Mouse (Mus musculus): ENCODE results near the gene Ttc36. TPM values are rescaled to one million over a fixed set of nuclear protein-coding genes. Genes with fewer than 3 reads are reported as not detected.
"Not testable (repeated sequence)": the region's sequence is repeated elsewhere in the genome, so short reads cannot be mapped to it uniquely, and the experiment has no call there.

Gene Ttc36
- total and polyA plus RNA-seq, 2 experiments from 2014 or later: 1.7 TPM; not detected in 1

GRCm38 (mm10) chr9:44792842-44793241, 10.0 kb downstream of the Ttc36 start:
- TF ChIP-seq CTCF (IDR thresholded peaks at IDR 0.05; ENCODE audit: low read depth): no peak
- no peak overlapping the region for H3K27ac ChIP-seq
- no peak for ATAC-seq
- WGBS: 80% methylated on average over 9 of the region's 9 CpGs
- no peak for DNase-seq (ENCODE audit: low spot score)
- no peak overlapping the region for H3K9ac ChIP-seq (replicated peaks; ENCODE audit: low read length)
- peaks cover 39% of the 10 kb centered on the region for H3K36me3 ChIP-seq (ENCODE audit: insufficient read depth, low read length)
- H3K4me1 ChIP-seq (ENCODE audit: insufficient read depth, low read length): no peaks in the 10 kb centered on the region
- H3K27me3 ChIP-seq (ENCODE audit: insufficient read depth, low read length): no peaks in the 10 kb centered on the region
- H3K4me2 ChIP-seq (ENCODE audit: low read depth, low read length): no peak overlapping the region
- H3K4me3 ChIP-seq (ENCODE audit: low read length): no peak overlapping the region
- H3K9me3 ChIP-seq (ENCODE audit: low read length): no peaks in the 10 kb centered on the region

- under 1% methylated on average over 41 of the region's 41 CpGs for whole genome bisulfite sequencing
- TF ChIP-seq CTCF (IDR thresholded peaks at IDR 0.05; ENCODE audit: low read depth): peak; percentile 89
- no peaks in the 10 kb centered on the region; the same call in 1 of the 2 replicates for H3K4me1 ChIP-seq (ENCODE audit: insufficient read depth, low read length)
Observed at GRCm38 (mm10) chr9:44772750-44773651, 29.9 kb downstream of the Ttc36 start.

GRCm38 (mm10) chr9:44772392-44772749, 30.5 kb downstream of the Ttc36 start:
- WGBS: 23% methylated on average over 5 of the region's 5 CpGs
- Histone ChIP-seq H3K9me3 (ENCODE audit: low read length) (no peaks in the 10 kb centered on the region), H3K4me1 (ENCODE audit: insufficient read depth, low read length) (no peaks in the 10 kb centered on the region; the same call in 1 of the 2 replicates), H3K27me3 (ENCODE audit: insufficient read depth, low read length) (no peaks in the 10 kb centered on the region), H3K9ac (replicated peaks; ENCODE audit: low read length) (no peak overlapping the region), H3K4me2 (ENCODE audit: low read depth, low read length) (no peak overlapping the region), H3K4me3 (ENCODE audit: low read length) (peak overlapping the region; percentile 83; the same call in 1 of the 2 replicates), H3K36me3 (ENCODE audit: insufficient read depth, low read length) (no peaks in the 10 kb centered on the region), H3K27ac (peak overlapping the region; percentile 91)
- no peak for DNase-seq (ENCODE audit: low spot score)
- ATAC-seq: no peak
- no peak for TF ChIP-seq CTCF (IDR thresholded peaks at IDR 0.05; ENCODE audit: low read depth)

More at GRCm38 (mm10) chr9:44772750-44773651, 29.9 kb downstream of the Ttc36 start:
- H3K27me3 ChIP-seq (ENCODE audit: insufficient read depth, low read length): no peaks in the 10 kb centered on the region
- ATAC-seq: peak; percentile 99
- no peaks in the 10 kb centered on the region for H3K36me3 ChIP-seq (ENCODE audit: insufficient read depth, low read length)
- peak overlapping the region; percentile 91 for H3K9ac ChIP-seq (replicated peaks; ENCODE audit: low read length)
- H3K4me2 ChIP-seq (ENCODE audit: low read depth, low read length): peak overlapping the region; percentile 97
- DNase-seq (ENCODE audit: low spot score): peak; percentile 98
- H3K4me3 ChIP-seq (ENCODE audit: low read length): peak overlapping the region; percentile 83
- no peaks in the 10 kb centered on the region for H3K9me3 ChIP-seq (ENCODE audit: low read length)
- H3K27ac ChIP-seq: peak overlapping the region; percentile 91

- 96% methylated on average over 5 of the region's 5 CpGs for WGBS
Observed at GRCm38 (mm10) chr9:44771376-44771775, 31.5 kb downstream of the Ttc36 start.

GRCm38 (mm10) chr9:44768029-44768394, 34.9 kb downstream of the Ttc36 start:
- ATAC-seq: peak; percentile 14
- not testable (repeated sequence) for H3K36me3 ChIP-seq (ENCODE audit: insufficient read depth, low read length); H3K9ac ChIP-seq (replicated peaks; ENCODE audit: low read length); H3K4me1 ChIP-seq (ENCODE audit: insufficient read depth, low read length); H3K27me3 ChIP-seq (ENCODE audit: insufficient read depth, low read length); H3K9me3 ChIP-seq (ENCODE audit: low read length); DNase-seq (ENCODE audit: low spot score)
- H3K27ac ChIP-seq: peak overlapping the region; percentile 69
- peak overlapping the region; percentile 62 for H3K4me3 ChIP-seq (ENCODE audit: low read length)
- peak overlapping the region; percentile 64 for H3K4me2 ChIP-seq (ENCODE audit: low read depth, low read length)
- 40% methylated on average over 7 of the region's 9 CpGs for WGBS

More at GRCm38 (mm10) chr9:44771376-44771775, 31.5 kb downstream of the Ttc36 start:
- no peak for TF ChIP-seq CTCF (IDR thresholded peaks at IDR 0.05; ENCODE audit: low read depth)
- Histone ChIP-seq H3K36me3 (ENCODE audit: insufficient read depth, low read length) (no peaks in the 10 kb centered on the region), H3K27me3 (ENCODE audit: insufficient read depth, low read length) (no peaks in the 10 kb centered on the region), H3K4me1 (ENCODE audit: insufficient read depth, low read length) (peaks cover 2% of the 10 kb centered on the region; the same call in 1 of the 2 replicates), H3K27ac (no peak overlapping the region), H3K4me2 (ENCODE audit: low read depth, low read length) (no peak overlapping the region), H3K9me3 (ENCODE audit: low read length) (no peaks in the 10 kb centered on the region), H3K4me3 (ENCODE audit: low read length) (no peak overlapping the region), H3K9ac (replicated peaks; ENCODE audit: low read length) (no peak overlapping the region)
- DNase-seq (ENCODE audit: low spot score) (no peak), ATAC-seq (no peak)

- no peak for TF ChIP-seq CTCF (IDR thresholded peaks at IDR 0.05; ENCODE audit: low read depth)
- under 1% methylated on average over 57 of the region's 82 CpGs for WGBS
- H3K4me3 ChIP-seq (ENCODE audit: low read length): peak within 1 kb of the TSS; percentile 62
- H3K4me1 ChIP-seq (ENCODE audit: insufficient read depth, low read length): peaks cover 8% of the 10 kb centered on the region
- H3K27me3 ChIP-seq (ENCODE audit: insufficient read depth, low read length): no peaks in the 10 kb centered on the region
- peak within 1 kb of the TSS; percentile 64 for H3K4me2 ChIP-seq (ENCODE audit: low read depth, low read length)
- peak; percentile 95 for DNase-seq (ENCODE audit: low spot score)
- peak within 1 kb of the TSS; percentile 88 for H3K9ac ChIP-seq (replicated peaks; ENCODE audit: low read length)
- peak; percentile 93 for ATAC-seq
- H3K27ac ChIP-seq: peak within 1 kb of the TSS; percentile 98
- no peaks in the 10 kb centered on the region for H3K9me3 ChIP-seq (ENCODE audit: low read length)
- H3K36me3 ChIP-seq (ENCODE audit: insufficient read depth, low read length): no peaks in the 10 kb centered on the region
Observed at GRCm38 (mm10) chr9:44767101-44768028, 35.5 kb downstream of the Ttc36 start, which contains the start of the genes Arcn1 and Ift46. Gene Arcn1 (minus strand): TSS chr9:44767845. Gene Ift46 (plus strand): TSS chr9:44767908.
